Mouse (Mus musculus): Measurements from ENCODE around the gene Mdm4.

The Mdm4 gene

DNA sequence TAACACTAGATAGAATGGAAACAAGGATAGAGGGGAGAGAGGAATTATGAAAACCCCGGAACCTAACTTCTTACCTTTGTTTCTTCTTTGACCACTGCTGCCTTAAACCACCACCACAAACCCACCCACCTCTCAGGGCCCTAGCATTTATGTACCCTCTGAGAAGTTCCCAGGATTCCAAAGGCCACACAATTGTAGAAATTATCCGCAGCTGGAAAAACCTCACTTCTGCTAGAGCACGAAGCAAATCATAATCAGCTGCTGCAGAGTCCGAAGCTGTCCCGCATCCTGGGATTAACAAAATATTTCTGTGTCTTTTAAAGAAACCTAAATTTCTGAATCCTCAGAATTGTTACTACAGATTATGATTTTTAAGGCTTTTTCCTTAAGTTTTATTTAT lies at the start of gene Mdm4:
TSS of gene Mdm4 (minus strand) at position 101 of the 400 bp plus-strand sequence.
- DNase-seq, result no peak

DNA sequence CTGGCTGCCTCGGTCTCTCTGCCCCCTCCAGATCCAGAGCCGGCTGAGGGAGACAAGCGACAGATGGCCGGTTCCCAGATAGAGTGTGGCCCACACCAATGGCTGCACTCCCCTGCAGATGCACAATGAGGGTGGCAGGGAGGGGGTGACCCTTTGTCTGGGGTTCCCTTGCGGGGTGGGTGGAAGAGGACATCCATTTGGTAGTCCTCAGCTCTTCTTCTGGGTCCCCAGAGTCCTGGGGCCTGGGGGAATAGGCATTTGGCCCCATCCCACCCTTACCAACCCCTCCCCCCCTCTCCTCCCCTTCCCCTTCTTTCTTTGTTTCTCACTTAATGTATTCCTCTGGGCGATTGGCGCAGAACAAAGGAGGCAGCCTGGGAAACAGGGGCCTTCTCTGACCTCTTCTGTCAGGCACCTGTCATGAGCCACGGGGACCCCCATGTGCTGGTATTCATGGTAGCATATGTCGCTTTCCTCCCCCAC lies 49.8 kb upstream of the Mdm4 start:
- no peak for DNase-seq

DNA sequence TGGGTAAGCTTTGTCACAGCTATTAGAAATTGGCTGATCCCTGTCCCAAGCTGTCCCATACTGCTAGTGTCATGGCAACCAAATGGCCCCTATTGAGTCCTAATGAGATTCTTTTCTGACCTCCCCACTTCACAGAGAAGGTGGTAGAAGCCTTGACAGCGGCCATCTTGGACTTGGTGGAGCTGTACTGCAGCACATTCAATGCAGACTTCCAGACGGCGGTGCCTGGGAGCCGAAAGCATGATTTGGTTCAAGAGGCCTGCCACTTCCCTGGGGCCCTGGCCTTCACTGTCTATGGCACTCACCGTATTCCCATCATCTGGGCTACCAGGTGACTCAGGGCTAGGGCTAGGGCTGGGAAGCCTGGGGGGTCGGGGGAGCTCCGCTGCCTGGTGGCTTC lies 49.1 kb upstream of the Mdm4 start:
- no peak for DNase-seq

DNA sequence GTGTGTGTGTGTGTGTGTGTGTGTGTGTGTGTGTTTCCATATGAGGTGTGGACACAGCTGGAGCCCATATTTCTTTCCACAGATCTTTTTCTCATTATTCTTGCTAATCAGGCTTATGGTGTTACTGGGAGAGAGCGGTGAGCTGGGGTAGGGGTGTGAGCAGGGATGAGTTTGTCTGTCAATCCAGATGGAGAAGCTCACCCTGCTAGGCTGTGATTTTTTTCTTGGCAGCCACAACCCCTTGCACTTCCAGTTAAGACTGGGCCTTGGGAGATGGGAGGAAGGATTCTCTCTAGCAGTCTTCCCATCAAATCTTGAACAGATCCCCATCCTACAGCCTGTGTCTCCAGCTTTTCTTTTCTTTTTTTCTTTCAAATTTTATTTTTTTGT lies 48.0 kb upstream of the Mdm4 start:
- DNase-seq, result no peak

DNA sequence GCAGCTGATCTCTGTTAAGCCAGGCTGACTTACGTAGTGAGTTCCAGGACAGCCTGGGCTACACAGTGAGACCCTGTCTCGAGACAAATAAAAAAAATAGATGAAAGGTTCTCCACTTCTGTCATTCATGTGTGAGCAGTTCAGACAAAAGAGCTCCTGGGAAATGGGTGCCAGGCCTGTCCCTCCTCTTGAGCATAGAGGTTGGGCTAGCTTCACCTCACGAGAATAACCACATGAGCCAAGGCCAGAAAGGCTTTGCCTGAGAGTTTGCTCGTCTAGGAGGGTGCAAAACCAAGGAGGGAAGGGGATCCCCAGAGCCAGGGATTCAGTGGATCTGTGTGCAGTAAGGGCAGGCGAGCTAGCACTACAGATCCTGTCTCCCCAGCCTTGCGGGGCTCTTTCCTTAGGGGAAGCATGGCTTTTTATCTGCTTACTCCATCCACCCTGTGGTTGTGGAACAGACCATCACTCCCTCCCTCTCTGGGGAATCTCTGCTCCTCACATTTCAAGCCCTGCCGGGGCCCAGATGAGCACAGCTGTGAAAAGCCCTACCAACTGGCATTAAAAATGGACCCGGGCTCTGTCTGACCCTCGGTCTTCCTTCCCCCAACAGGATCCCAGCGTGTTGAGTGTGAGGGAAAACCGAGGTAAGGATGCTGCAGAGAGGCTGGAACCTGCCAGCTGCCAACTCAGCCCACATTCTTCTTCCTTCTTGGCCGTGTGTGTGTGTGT lies 47.4 kb upstream of the Mdm4 start:
- DNase-seq, result no peak

DNA sequence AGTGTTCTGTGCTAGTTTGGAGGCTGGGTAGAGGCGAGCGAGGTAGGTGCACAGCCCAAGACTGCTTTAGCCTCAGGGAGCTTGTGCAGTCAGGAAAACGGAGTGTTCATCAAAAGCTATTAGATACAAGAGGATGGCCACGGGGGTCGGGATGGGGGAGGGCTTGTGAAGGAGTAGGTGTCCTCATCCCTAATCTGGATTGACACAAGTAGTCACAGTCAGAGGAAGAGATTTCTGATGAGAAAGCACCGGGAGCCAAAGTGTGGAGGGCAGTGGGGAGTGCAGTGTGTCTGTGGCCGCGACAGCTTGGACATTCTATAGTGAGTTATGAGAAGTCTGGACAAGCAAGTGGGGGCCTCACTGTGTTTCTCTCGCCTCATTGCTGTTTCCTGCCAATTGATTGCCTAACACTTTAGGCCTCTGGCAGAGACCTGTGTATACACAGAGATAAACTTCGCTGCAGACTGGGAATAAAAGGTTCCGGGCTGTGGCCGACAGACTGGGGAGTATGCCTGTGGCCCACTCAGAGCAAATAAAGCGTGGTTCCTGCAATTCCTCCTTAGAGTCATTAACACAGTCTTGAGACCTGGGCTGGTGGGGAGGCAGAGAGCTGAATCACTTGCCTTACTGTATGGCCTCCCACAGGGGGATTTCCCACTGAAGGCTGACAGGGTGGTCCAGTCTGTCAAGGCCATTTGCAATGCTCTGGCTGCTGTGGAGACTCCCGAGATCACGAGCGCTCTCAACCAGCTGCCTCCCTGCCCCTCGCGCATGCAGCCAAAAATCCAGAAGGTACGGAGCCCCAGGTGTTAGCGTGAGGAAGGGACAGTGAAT lies 46.5 kb upstream of the Mdm4 start:
- DNase-seq, result no peak

DNA sequence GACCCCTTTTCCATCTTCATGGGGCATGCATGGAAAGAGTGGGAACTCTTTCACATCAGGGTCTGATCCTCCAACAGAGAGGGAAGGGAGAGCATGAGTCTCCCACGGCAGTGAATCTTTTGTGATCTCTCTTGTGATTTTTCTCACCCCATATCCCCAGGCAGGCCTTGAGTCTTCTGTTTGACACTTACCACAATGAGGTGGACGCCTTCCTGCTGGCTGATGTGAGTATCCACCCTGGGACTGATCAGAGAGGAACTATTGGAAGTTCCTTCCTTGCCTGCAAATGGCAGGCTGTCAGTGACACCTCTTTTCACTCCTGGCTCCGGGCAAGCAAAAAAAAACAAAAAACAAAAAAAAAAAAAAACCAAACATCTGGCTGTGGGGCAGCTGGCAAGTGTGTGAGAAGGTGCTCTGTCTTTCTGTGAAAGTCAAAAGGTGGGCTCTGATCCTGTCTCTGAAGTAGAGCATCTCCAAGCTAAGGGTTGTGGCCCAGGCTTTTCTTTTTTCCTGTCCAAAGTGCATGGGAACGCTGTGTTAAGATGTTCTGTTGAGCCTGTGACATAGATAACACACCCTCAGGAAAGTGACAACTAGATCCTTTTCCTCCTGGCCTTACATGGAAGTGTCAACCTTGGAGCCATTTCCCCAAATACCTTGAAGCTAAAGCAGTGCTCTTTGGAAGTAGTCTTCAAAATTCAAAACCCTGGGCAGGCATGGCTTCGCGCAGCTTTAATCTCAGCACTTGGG lies 45.5 kb upstream of the Mdm4 start:
- no peak for DNase-seq

DNA sequence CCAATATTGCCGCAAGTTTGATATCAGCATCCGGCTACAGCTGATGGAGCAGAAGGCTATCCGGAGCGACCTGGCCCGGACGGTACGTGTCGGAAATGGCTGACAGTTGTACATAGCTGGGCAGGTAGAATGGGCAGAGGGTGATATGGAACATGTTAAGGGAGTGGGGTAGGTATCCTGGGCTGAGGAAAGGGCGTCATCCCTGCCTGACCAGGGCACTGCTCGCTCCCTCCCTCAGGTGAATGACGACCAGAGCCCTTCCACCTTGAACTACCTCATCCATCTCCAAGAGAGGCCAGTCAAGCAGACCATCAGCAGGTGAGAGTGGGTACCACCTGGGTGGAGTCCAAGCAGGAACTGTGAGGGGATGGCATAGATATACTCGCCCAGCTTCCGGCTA lies 44.2 kb upstream of the Mdm4 start:
- no peak for DNase-seq

DNA sequence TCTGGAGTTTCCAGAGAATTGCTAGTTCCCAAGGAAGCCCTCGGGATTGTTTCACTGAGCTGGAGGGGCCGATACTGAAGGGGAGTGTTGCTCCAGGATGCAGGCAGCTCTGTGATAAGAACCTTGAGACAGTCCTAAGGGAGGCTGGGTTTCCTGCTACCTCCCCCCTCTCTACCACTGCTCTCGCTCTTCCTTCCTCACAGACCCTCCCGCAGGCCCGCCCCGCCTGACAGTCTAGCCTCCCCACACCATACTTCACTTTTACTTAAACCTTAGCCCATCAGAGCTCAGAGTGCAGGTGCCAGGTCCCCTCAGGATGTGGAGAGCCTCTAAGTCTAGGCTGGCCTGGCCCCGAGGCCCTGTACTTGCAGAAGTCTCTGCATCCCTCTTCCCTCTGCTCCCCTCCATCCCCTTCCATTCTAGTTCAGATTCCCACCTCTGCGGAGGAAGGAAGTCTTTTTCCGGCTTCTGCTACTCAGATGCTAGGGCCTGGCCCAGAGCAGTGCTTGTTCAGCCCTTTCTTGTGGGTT lies 43.0 kb upstream of the Mdm4 start:
- peak; percentile 58 for DNase-seq

DNA sequence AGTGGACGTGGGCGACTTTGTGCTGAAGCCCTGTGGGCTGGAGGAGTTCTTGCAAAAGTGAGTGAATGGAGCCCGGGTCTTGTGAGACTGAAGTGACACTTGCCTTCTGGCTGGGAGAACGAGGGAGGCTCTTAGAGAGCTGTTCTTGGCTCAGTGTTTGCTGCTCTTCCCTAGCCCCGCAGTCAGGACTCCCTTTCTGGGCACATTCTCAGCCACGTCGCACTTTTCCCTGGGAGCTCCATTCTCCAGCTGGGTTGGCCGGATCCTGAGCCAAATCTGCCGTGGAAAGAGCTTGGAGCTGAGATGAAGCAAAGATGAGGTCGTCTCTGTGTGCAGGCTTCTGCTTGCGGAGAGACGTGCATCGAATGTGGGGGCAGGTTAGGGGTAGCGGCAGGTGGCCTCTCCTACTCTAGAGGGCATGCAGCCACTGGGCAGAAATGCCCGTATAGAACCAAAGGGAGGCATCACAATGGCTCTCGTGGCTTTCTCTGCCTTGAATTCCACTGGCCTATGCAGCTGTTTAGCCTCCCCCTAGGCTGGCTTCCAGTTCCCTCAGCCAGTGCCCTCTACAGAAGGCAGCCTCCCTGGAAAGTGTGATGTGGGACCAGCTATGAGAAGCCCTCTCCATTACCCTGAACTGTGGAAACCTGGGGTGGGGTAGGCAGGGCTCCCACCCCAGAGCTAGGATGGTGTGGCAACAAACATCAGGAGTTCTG lies 41.5 kb upstream of the Mdm4 start:
- DNase-seq, result no peak

DNA sequence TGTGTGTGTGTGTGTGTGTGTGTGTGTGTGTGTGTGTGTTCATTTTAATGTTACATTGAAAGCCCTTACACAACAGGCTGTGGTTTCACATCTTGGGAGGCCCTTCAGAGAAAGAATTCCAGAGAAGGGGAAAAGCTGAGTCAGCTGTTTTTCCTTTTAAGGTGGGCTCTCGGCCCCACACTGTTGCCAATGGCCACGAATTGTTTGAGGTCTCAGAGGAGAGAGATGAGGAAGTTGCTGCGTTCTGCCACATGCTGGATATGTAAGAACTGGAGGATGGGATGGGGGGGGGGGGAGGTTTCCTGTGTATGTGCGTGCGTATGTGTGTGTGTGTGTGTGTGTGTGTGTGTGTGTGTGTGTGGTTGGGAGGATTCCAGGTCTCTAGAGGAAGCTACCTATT lies 39.8 kb upstream of the Mdm4 start:
- peak; percentile 54 for DNase-seq

DNA sequence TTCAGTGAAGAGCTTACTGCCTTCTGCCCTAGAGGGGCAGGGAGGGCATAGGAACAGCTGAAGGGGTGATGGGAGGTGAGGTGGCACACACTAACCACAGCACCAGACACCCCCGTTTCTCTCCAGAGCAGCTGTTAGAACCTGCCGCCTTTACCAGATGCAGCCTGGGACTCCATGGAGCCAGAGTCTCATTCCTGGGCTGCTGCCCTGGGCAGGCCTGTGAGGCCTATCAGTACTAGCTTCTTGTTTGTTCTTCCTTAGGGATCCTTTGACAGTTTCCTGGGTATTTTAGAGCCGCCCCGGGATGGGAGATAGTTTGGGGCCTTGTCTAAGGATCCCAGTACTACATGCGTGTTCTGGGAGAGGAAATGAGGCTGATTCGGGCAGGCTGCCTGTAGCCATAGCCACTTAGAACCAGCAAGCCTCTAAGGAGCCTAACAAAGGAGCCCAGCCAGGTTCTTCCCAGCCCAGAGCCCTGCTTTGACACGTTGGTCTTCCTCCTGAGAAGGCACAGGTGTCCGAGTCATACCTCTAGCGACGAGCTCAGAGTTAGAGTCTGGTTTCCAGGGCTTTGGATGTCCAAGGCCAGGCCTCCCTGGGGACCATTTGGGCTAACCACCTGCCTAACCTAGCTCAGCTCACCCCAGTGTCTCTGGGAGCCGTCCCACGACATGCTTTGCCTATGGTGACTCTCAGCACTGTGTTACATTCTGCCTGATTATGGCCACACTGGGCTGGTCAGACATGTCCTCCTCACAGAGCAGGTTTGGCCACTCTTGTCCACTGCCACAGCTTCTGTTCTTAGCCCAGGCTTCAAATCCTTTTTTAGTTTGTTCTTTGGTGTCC lies 39.1 kb upstream of the Mdm4 start:
- no peak for DNase-seq

DNA sequence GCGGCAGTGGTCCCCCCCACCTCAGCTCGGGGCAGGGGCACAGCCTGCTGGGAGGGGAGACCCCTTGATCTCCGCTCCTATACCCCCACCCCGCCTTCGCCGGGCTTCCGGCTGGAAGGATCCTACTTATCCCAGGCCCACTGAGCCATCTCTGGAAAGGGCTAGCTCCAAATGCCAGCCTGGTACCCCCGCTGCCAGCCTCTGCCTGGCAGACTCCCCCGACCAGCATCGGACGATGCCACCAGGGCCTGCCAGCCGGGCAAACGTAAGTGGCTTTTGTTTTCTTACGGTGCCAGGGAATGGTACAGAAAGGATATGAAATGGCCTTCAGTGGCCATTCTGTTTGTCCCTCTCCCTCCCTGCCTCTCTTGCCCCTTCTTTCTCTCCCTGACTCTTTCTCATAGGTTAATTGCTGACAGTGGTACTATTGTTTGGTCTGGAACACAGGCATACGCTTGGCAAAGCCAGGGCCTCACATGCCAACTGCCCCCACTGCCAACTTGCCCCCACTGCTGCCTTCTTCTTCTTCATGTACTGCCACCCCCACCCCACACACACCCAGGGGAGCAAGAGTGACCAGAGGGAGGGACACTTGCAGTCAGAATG lies 38.4 kb upstream of the Mdm4 start:
- DNase-seq, result no peak

DNA sequence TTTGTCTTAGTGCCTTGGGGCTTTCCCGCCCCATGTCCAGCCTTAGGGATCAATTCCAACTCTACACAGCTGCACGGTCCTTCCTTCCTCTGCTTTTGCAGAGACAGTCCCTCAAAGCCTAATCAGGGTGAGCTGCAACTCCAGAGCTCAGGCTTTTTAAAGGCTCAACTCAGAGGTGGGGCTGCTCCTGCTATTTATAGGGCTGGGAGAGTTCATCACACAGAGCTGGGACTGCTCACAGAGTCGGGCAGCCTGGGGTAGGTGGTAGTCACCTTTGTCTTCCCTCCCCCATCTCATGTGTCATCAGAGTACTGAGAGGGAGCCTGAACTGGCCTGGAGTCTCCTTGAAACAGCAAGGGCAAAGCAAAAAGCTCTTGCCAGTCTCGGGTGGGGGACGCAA lies 37.9 kb upstream of the Mdm4 start:
- DNase-seq, result peak; percentile 44

DNA sequence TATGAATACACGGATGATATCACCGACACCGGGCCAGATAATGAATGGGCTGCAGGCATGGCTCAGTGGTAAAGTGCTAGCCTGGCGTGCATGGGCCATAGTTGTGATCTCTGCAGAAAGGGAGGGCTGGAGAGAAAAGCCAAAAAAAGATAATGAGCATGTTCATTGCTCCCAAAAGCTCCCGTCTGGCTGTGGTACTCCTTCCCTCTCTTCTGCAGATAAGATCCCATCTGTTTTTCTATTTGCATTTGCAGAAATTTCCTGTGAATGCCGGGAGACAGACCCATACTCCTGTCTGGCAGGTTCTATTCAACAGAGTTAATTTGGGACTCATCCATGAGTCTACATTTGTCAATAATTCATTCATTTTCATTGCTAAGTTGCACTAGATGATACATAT lies 32.8 kb upstream of the Mdm4 start:
- no peak for DNase-seq

DNA sequence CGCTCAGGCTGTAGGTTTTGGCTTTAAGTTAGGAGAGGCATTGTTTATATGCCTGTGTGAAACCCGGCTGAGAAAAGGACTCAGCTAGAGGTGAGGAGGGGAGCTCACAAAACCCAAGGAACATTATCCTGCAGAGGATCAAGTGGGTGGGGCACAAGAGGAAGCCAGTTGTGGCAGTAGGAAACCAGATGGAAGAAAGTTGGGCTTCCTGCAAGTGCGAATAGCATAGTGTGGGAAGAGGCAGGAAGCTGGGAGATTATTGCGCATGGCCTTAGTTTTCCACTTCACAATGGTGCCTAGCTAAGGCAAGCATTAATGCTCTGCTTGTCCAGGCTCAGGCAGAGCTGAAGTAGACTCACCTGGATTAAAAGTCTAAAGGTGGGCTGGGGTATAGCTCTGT lies 30.3 kb upstream of the Mdm4 start:
- no peak for DNase-seq

DNA sequence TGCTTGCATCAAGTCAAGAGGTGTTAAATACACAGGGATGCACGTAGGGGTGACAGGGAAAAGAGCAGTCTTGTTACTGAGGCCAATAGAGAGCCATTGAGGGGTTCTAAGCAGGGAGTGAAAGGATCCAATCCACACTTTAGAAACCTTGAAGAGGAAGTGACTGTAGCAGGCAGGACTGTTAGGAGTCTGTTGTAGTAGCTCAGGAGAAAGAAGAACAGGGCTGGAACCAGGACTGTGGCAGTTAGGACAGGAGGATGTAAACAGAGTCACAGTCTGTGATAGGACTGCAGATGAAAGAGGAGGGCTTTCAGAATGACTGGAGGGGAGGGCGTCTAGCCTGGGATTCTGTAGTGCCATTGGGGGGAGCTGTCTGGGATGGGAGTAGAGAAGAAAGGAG lies 29.2 kb upstream of the Mdm4 start:
- DNase-seq, result no peak

DNA sequence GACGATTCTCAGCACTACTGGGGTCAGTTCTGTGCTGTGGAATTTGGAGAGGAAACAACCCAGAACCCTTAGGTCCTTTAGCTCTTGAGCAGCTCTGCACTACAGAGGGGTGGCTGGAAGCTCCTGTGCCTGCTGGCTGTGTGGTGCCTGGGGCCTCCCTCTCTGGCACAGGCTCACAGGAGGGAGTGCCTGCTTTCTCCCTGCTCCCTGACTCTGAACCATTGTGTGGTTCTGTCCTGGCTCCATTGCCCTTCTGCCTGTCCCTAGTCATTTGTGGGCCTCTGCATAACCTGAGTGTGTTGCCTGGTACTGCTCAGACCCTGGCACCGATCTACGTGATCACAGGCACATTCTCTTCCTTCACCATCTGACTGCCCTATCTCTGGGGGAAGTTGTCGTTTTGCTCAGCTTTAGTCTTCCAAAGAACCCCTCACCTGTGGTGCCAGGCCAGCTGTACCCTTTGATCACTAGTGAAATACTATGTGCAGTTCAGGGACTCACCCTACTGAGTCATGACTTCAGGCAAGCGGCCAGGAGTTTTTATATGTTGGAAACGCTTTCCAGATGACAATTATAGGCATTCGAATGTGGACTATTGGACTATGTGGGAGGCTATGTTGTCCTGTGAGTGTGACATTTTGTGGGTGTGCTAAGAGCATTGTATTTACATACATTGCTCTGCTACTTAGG lies 27.1 kb upstream of the Mdm4 start:
- no peak for DNase-seq

DNA sequence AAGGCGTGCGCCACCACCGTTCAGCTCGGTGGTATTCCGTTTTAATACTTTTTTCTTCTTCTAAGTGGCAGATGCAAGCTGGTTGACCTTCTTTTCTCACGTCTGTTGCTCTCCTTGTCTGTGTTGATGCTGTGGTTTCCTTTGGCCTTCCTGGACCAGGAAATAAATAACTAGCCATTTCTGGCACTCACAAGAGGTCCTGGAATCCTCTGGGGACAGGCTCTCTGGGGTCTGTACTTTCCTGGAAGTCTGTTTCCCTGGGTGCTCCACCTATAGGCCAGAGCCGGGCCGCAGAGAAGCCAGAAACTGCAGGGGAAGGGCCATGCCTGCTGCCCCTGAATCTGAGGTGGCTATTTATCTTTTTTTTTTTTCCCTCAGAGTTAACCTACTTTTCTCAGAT lies 24.0 kb upstream of the Mdm4 start:
- no peak for DNase-seq

DNA sequence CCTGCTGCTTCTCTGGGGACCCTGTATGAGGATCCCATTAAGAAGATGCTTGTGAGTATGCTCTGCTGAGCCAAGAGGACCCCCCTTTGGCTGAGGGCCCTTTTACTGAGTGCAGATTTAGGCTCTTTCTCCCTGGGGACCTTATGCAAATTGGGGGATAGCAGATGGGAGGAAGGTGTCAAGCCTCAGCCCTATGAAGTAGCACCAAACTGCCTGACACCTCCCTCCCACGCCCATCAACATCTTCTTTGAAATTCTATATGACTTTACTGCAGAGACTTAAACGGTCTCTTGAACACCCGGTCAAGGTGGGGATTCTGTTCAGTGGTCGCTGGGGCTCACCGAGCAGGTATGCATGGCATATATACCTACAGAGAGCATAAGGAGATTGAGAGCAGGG lies 22.7 kb upstream of the Mdm4 start:
- DNase-seq, result no peak

DNA sequence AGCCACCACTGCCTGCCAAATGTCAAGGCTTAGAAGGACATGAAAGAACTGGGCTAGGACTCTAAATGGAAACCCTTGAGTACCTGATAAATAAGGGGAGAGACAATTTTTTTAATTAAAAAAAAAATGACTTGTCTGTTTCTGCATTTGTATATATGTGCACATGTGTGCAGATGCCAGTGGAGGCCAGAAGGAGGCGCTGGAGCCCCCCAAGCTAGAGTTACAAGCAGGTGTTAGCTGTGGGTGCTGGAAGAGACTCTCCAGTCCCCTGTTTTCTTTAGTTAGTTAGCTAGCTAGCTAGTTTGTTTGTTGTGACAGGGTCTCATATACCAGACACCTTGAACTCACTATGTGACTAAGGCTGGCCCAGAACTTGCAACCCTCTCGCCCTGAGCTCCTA lies 21.5 kb upstream of the Mdm4 start:
- DNase-seq, result no peak

Measured in kidney, postnatal 14 days (tissue).